Mouse (Mus musculus) midbrain, embryonic 11.5 days (tissue): ENCODE measurements around the gene Cacna1c. TPM values are rescaled to one million over a fixed set of nuclear protein-coding genes. Genes with fewer than 3 reads are reported as not detected.

Source experiments
- ATAC-seq: fragments of 200-750 bp; cut with Nextera tagmentation; 2 replicates; pipeline ENCODE4 v1.8.0; 2017; ENCODE audit warnings: moderate TSS enrichment, moderate library complexity; ENCODE audit not compliant: low FRiP score
- DNase-seq: peaks from one replicate; pipeline ENCODE4 v3.0.0; 2015; ENCODE audit warnings: low spot score; ENCODE audit errors: missing footprints
- H3K27ac ChIP-seq: fragments of 300-500 bp; sonication (generic); 2 replicates; pipeline ENCODE4 v1.5.1; 2014; ENCODE audit warnings: low read depth, low read length
- H3K27me3 ChIP-seq: fragments of 300-500 bp; sonication (generic); 2 replicates; pipeline ENCODE4 v1.6.1; 2014; ENCODE audit warnings: mild to moderate bottlenecking, low read length, moderate library complexity, mixed read lengths; ENCODE audit not compliant: control insufficient read depth, insufficient read depth
- H3K36me3 ChIP-seq: fragments of 300-500 bp; sonication (generic); 2 replicates; pipeline ENCODE4 v1.6.1; 2014; ENCODE audit warnings: mild to moderate bottlenecking, low read length, moderate library complexity, mixed read lengths; ENCODE audit not compliant: control insufficient read depth, insufficient read depth
- H3K4me1 ChIP-seq: fragments of 300-500 bp; sonication (generic); 2 replicates; pipeline ENCODE4 v1.6.1; 2014; ENCODE audit warnings: low read length; ENCODE audit not compliant: control insufficient read depth, insufficient read depth
- H3K4me2 ChIP-seq: fragments of 300-500 bp; sonication (generic); 2 replicates; pipeline ENCODE4 v1.6.1; 2014; ENCODE audit warnings: mild to moderate bottlenecking, moderate library complexity
- H3K4me3 ChIP-seq: fragments of 300-500 bp; sonication (generic); 2 replicates; pipeline ENCODE4 v1.5.1; 2014; ENCODE audit warnings: low read depth, low read length
- H3K9ac ChIP-seq: fragments of 300-500 bp; sonication (generic); 2 replicates; pipeline ENCODE4 v1.6.1; 2014; ENCODE audit warnings: low read length
- H3K9me3 ChIP-seq: fragments of 300-500 bp; sonication (generic); 2 replicates; pipeline ENCODE4 v1.6.1; 2016; ENCODE audit warnings: low read length; ENCODE audit not compliant: control insufficient read depth
- WGBS: fragments of 180-500 bp; shearing (Covaris S2); extraction: QIAGEN DNeasy Blood & Tissue Kit; methylation state at CpG from one replicate; pipeline ENCODE4 v1.1.7; 2014; 5-methylcytosine and 5-hydroxymethylcytosine counted together
- polyA plus RNA-seq: library from polyadenylated mRNA; unstranded; fragments of >200 nt; fragmentation: Nextera tagmentation; extraction: Ambion mirVana; gene quantifications from 2 replicates; pipeline ENCODE4 v1.2.1, GENCODE M21; 2014

Gene Cacna1c
- polyA plus RNA-seq, 1 experiment from 2014 or later: 2.1 TPM

- Histone ChIP-seq H3K27me3 (peaks cover 27% of the 10 kb centered on the region), H3K36me3 (no peaks in the 10 kb centered on the region), H3K9ac (no peak overlapping the region), H3K27ac (no peak overlapping the region), H3K9me3 (no peaks in the 10 kb centered on the region), H3K4me3 (no peak overlapping the region), H3K4me2 (no peak overlapping the region), H3K4me1 (peaks cover 10% of the 10 kb centered on the region)
- no peak for DNase-seq
- 78% methylated on average over 5 of the region's 5 CpGs for WGBS
- no peak for ATAC-seq
These were observed 85.8 kb downstream of the Cacna1c start for GRCm38 (mm10) chr6:119110369-119110768.

GRCm38 (mm10) chr6:119108466-119109394 lies 87.5 kb downstream of the Cacna1c start:
- Histone ChIP-seq H3K9ac (peak overlapping the region; percentile 73), H3K36me3 (no peaks in the 10 kb centered on the region), H3K4me3 (peak overlapping the region; percentile 61), H3K4me1 (peaks cover 10% of the 10 kb centered on the region), H3K9me3 (no peaks in the 10 kb centered on the region), H3K27me3 (peaks cover 34% of the 10 kb centered on the region), H3K27ac (peak overlapping the region; percentile 40; the same call in 1 of the 2 replicates), H3K4me2 (peak overlapping the region; percentile 97)
- ATAC-seq (peak; percentile 80), DNase-seq (peak; percentile 97)
- 0% methylated on average over 36 of the region's 93 CpGs for WGBS

- no peaks in the 10 kb centered on the region for H3K36me3 ChIP-seq
- H3K4me3 ChIP-seq: peak overlapping the region; percentile 61
These were observed 88.3 kb downstream of the Cacna1c start for GRCm38 (mm10) chr6:119107856-119108465.

GRCm38 (mm10) chr6:119107140-119107855 lies 88.9 kb downstream of the Cacna1c start:
- H3K27me3 ChIP-seq: peaks cover 34% of the 10 kb centered on the region
- DNase-seq: peak; percentile 96

More at GRCm38 (mm10) chr6:119107856-119108465, 88.3 kb downstream of the Cacna1c start:
- under 1% methylated on average over 58 of the region's 58 CpGs for WGBS
- peaks cover 10% of the 10 kb centered on the region for H3K4me1 ChIP-seq
- H3K9me3 ChIP-seq: no peaks in the 10 kb centered on the region
- DNase-seq (no peak), ATAC-seq (no peak)
- peak overlapping the region; percentile 73 for H3K9ac ChIP-seq
- peak overlapping the region; percentile 97 for H3K4me2 ChIP-seq
- peaks cover 34% of the 10 kb centered on the region for H3K27me3 ChIP-seq
- H3K27ac ChIP-seq: no peak overlapping the region

GRCm38 (mm10) chr6:119106726-119107125 lies 89.5 kb downstream of the Cacna1c start:
- ATAC-seq: no peak
- H3K4me3 ChIP-seq: peak overlapping the region; percentile 61
- H3K36me3 ChIP-seq: no peaks in the 10 kb centered on the region
- H3K4me1 ChIP-seq: peaks cover 10% of the 10 kb centered on the region
- H3K27ac ChIP-seq: no peak overlapping the region
- peak overlapping the region; percentile 97 for H3K4me2 ChIP-seq
- no peaks in the 10 kb centered on the region for H3K9me3 ChIP-seq
- peaks cover 34% of the 10 kb centered on the region for H3K27me3 ChIP-seq
- no peak overlapping the region for H3K9ac ChIP-seq
- WGBS: 16% methylated on average over 7 of the region's 7 CpGs
- peak; percentile 92 for DNase-seq

More at GRCm38 (mm10) chr6:119107140-119107855, 88.9 kb downstream of the Cacna1c start:
- H3K9me3 ChIP-seq: no peaks in the 10 kb centered on the region
- peak overlapping the region; percentile 73 for H3K9ac ChIP-seq
- H3K36me3 ChIP-seq: no peaks in the 10 kb centered on the region
- peaks cover 10% of the 10 kb centered on the region for H3K4me1 ChIP-seq
- H3K4me2 ChIP-seq: peak overlapping the region; percentile 97
- peak; percentile 43; the same call in 1 of the 2 replicates for ATAC-seq
- no peak overlapping the region for H3K27ac ChIP-seq
- WGBS: under 1% methylated on average over 69 of the region's 69 CpGs
- peak overlapping the region; percentile 61 for H3K4me3 ChIP-seq

- ATAC-seq: no peak
- WGBS: 17% methylated on average over 11 of the region's 11 CpGs
- H3K9ac ChIP-seq: no peak overlapping the region
These were observed 90.3 kb downstream of the Cacna1c start for GRCm38 (mm10) chr6:119105651-119106595.

GRCm38 (mm10) chr6:119104246-119104645 lies 92.0 kb downstream of the Cacna1c start:
- no peak overlapping the region for H3K27ac ChIP-seq
- no peak for ATAC-seq
- no peak overlapping the region for H3K4me3 ChIP-seq
- peak; percentile 95 for DNase-seq
- no peaks in the 10 kb centered on the region for H3K9me3 ChIP-seq
- H3K4me2 ChIP-seq: no peak overlapping the region
- peaks cover 10% of the 10 kb centered on the region for H3K4me1 ChIP-seq
- 38% methylated on average over 8 of the region's 8 CpGs for WGBS
- H3K36me3 ChIP-seq: no peaks in the 10 kb centered on the region
- no peak overlapping the region for H3K9ac ChIP-seq
- H3K27me3 ChIP-seq: peaks cover 34% of the 10 kb centered on the region

More at GRCm38 (mm10) chr6:119105651-119106595, 90.3 kb downstream of the Cacna1c start:
- Histone ChIP-seq H3K4me2 (no peak overlapping the region), H3K27me3 (peaks cover 34% of the 10 kb centered on the region), H3K9me3 (no peaks in the 10 kb centered on the region), H3K36me3 (no peaks in the 10 kb centered on the region), H3K4me1 (peaks cover 10% of the 10 kb centered on the region), H3K4me3 (no peak overlapping the region; the same call in 1 of the 2 replicates), H3K27ac (no peak overlapping the region)
- DNase-seq: no peak

- Histone ChIP-seq H3K9me3 (no peaks in the 10 kb centered on the region), H3K4me3 (no peak overlapping the region), H3K4me1 (peaks cover 9% of the 10 kb centered on the region), H3K9ac (no peak overlapping the region), H3K4me2 (no peak overlapping the region), H3K36me3 (no peaks in the 10 kb centered on the region), H3K27me3 (peaks cover 31% of the 10 kb centered on the region), H3K27ac (no peak overlapping the region)
- no peak for DNase-seq
- 84% methylated on average over 9 of the region's 9 CpGs for WGBS
- ATAC-seq: no peak
These were observed 93.3 kb downstream of the Cacna1c start for GRCm38 (mm10) chr6:119102936-119103335.
